Mouse (Mus musculus) limb, embryonic 11.5 days (tissue): ENCODE data around the gene Usp51. TPM values are rescaled to one million over a fixed set of nuclear protein-coding genes. Genes with fewer than 3 reads are reported as not detected.
"Not testable (repeated sequence)": the region's sequence is repeated elsewhere in the genome, so short reads cannot be mapped to it uniquely, and the experiment has no call there.

Experiments used
- ATAC-seq: fragments of 200-750 bp; cut with Nextera tagmentation; 2 replicates; pipeline ENCODE4 v1.8.0; 2017; ENCODE audit warnings: low read depth; ENCODE audit not compliant: insufficient number of reproducible peaks, low FRiP score, low TSS enrichment
- DNase-seq: peaks from one replicate; pipeline ENCODE4 v3.0.0-alpha.2; 2015; ENCODE audit warnings: low spot score
- H3K27ac ChIP-seq: fragments of 300-500 bp; sonication (generic); replicated peaks from 2 replicates; pipeline ENCODE4 v1.5.1; 2014; ENCODE audit warnings: low read depth, mild to moderate bottlenecking, low read length
- H3K27me3 ChIP-seq: fragments of 300-500 bp; sonication (generic); 2 replicates; pipeline ENCODE4 v1.6.1; 2014; ENCODE audit warnings: mild to moderate bottlenecking, low read length, mixed read lengths; ENCODE audit not compliant: control insufficient read depth, insufficient read depth
- H3K36me3 ChIP-seq: fragments of 300-500 bp; sonication (generic); 2 replicates; pipeline ENCODE4 v1.6.1; 2014; ENCODE audit warnings: mild to moderate bottlenecking, low read length, moderate library complexity, mixed read lengths; ENCODE audit not compliant: control insufficient read depth, insufficient read depth
- H3K4me1 ChIP-seq: fragments of 300-500 bp; sonication (generic); 2 replicates; pipeline ENCODE4 v1.6.1; 2014; ENCODE audit warnings: low read length, mixed read lengths; ENCODE audit not compliant: control insufficient read depth, insufficient read depth
- H3K4me2 ChIP-seq: fragments of 300-500 bp; sonication (generic); 2 replicates; pipeline ENCODE4 v1.6.1; 2014; ENCODE audit warnings: low read depth, mild to moderate bottlenecking, moderate library complexity; ENCODE audit not compliant: severe bottlenecking
- H3K4me3 ChIP-seq: fragments of 300-500 bp; sonication (generic); 2 replicates; pipeline ENCODE4 v1.5.1; 2014; ENCODE audit warnings: low read depth, low read length
- H3K9ac ChIP-seq: fragments of 300-500 bp; sonication (generic); 2 replicates; pipeline ENCODE4 v1.6.1; 2014; ENCODE audit warnings: mild to moderate bottlenecking, low read length
- H3K9me3 ChIP-seq: fragments of 300-500 bp; sonication (generic); 2 replicates; pipeline ENCODE4 v1.6.1; 2016; ENCODE audit warnings: low read length; ENCODE audit not compliant: control insufficient read depth
- WGBS: fragments of 180-500 bp; shearing (Covaris S2); extraction: QIAGEN DNeasy Blood & Tissue Kit; methylation state at CpG from one replicate; pipeline ENCODE4 v1.1.7; 2014; 5-methylcytosine and 5-hydroxymethylcytosine counted together
- polyA plus RNA-seq: library from polyadenylated mRNA; unstranded; fragments of >200 nt; fragmentation: Nextera tagmentation; extraction: Ambion mirVana; gene quantifications from 2 replicates; pipeline ENCODE4 v1.2.1, GENCODE M21; 2014

Usp51 gene
- 1.6 and 1.9 TPM in 2 replicates for polyA plus RNA-seq

GRCm38 (mm10) chrX:153006387-153006841 is at the start of gene Usp51:
Gene Usp51, plus strand, starts transcription at chrX:153006469.
- Histone ChIP-seq H3K4me3 (peak within 1 kb of the TSS; percentile 50), H3K4me2 (peak within 1 kb of the TSS; percentile 55), H3K27me3 (0 out of 2 replicates have a peak, but pooled peaks cover 2% of the 10 kb centered on the region), H3K36me3 (no peaks in the 10 kb centered on the region), H3K9ac (peak within 1 kb of the TSS; percentile 58), H3K4me1 (no peaks in the 10 kb centered on the region), H3K9me3 (no peaks in the 10 kb centered on the region), H3K27ac (0 out of 2 replicates have a peak within 1 kb of the TSS, but pooled peaks have one; percentile 42)
- 14% methylated on average over 23 of the region's 23 CpGs for WGBS
- DNase-seq (peak; percentile 53), ATAC-seq (peak; percentile 64)

- ATAC-seq (no peak), DNase-seq (no peak)
- WGBS: 83% methylated on average over 6 of the region's 6 CpGs
- Histone ChIP-seq H3K36me3 (no peaks in the 10 kb centered on the region), H3K4me2 (no peak overlapping the region), H3K4me3 (no peak overlapping the region), H3K9me3 (no peaks in the 10 kb centered on the region), H3K27me3 (no peaks in the 10 kb centered on the region), H3K27ac (no peak overlapping the region), H3K9ac (no peak overlapping the region), H3K4me1 (no peaks in the 10 kb centered on the region)
These were observed 36.7 kb upstream of the Usp51 start for GRCm38 (mm10) chrX:152969606-152970005.

DNA sequence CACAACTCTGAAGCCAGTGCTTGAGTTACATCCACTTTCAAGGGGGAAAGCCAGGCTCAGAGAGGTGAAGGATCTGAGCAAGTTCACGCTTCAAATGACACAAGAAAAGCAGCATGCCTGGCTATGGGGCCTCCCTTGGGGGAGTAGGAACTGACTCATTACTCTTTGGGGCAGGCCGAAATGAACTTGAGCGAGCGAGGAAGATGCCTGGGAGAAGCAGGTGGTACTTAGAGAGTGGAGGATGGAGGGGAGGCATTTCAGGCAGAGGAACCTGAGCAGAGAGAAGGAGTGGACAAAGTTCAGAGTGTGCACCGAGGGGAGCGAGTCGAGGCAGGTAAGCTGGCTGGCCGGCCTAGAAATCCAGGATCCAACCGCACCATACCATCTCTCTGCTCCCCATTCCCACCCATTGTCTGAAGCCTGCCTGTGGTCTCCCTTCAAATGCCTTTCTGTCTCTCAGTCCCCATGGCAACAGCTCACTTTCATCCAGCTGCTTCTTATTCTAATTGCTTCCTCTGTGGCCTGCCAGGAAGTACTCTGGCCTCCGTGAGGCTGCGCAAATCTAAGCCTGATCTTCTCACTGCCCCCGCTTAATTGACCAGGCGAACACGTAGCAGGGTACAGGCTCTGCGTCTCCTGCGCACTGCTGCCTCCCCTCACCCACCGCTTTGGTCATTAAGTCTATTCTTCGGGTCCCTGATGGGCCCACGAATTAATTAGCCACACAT is 32.6 kb upstream of the Usp51 start:
- H3K9me3 ChIP-seq, H3K9ac ChIP-seq, H3K27me3 ChIP-seq, H3K36me3 ChIP-seq, H3K27ac ChIP-seq, H3K4me3 ChIP-seq, H3K4me1 ChIP-seq, DNase-seq, H3K4me2 ChIP-seq: not testable (repeated sequence)
- ATAC-seq: peak; percentile 91
- 24% methylated on average over 5 of the region's 19 CpGs for WGBS

GRCm38 (mm10) chrX:152974204-152974661 is 32.0 kb upstream of the Usp51 start:
- WGBS: 23% methylated on average over 6 of the region's 10 CpGs
- H3K27me3 ChIP-seq: 0 out of 2 replicates have a peak, but pooled peaks cover 2% of the 10 kb centered on the region
- no peaks in the 10 kb centered on the region for H3K4me1 ChIP-seq
- DNase-seq: peak; percentile 36
- H3K9me3 ChIP-seq: no peaks in the 10 kb centered on the region
- no peak overlapping the region for H3K4me3 ChIP-seq
- no peaks in the 10 kb centered on the region for H3K36me3 ChIP-seq
- H3K4me2 ChIP-seq: no peak overlapping the region
- no peak overlapping the region for H3K27ac ChIP-seq
- H3K9ac ChIP-seq: no peak overlapping the region
- peak; percentile 77 for ATAC-seq

GRCm38 (mm10) chrX:152976538-152976937 is 29.7 kb upstream of the Usp51 start:
- H3K4me3 ChIP-seq: no peak overlapping the region
- ATAC-seq (no peak), DNase-seq (no peak)
- H3K4me2 ChIP-seq: no peak overlapping the region
- no peak overlapping the region for H3K27ac ChIP-seq
- WGBS: 94% methylated on average over 6 of the region's 6 CpGs
- no peaks in the 10 kb centered on the region for H3K36me3 ChIP-seq
- no peak overlapping the region for H3K9ac ChIP-seq
- H3K27me3 ChIP-seq: 0 out of 2 replicates have a peak, but pooled peaks cover 2% of the 10 kb centered on the region
- no peaks in the 10 kb centered on the region for H3K4me1 ChIP-seq
- no peaks in the 10 kb centered on the region for H3K9me3 ChIP-seq

- Histone ChIP-seq H3K9ac (no peak overlapping the region), H3K27me3 (no peaks in the 10 kb centered on the region), H3K4me1 (no peaks in the 10 kb centered on the region), H3K27ac (no peak overlapping the region), H3K36me3 (no peaks in the 10 kb centered on the region), H3K4me3 (no peak overlapping the region), H3K9me3 (no peaks in the 10 kb centered on the region), H3K4me2 (no peak overlapping the region)
- ATAC-seq: no peak
- DNase-seq: no peak
- 73% methylated on average over 2 of the region's 2 CpGs for WGBS
These were observed 21.3 kb upstream of the Usp51 start for GRCm38 (mm10) chrX:152985009-152985408.

DNA sequence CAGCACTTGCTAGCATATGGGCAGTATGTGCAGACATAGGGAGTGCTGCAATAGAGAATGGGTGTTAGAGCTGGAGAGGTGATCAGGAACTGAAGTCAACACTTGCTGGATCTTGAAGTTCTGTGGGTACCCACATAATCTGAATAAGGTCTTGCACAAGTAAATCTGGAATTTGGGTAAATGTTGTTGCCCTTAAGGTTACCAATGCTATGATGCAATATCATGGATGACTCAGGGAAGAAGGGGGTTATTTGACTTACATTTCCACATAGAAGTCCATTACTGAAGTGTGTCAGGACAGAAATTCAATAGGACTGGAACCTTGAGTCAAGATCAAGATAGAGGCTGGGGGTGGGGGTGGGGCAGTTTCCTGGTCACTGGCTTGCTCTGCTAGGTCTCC is 16.4 kb upstream of the Usp51 start:
- H3K27ac ChIP-seq, H3K4me2 ChIP-seq, H3K27me3 ChIP-seq, ATAC-seq, H3K36me3 ChIP-seq, H3K4me1 ChIP-seq, H3K9me3 ChIP-seq, DNase-seq, H3K9ac ChIP-seq, H3K4me3 ChIP-seq: not testable (repeated sequence)

- ATAC-seq, DNase-seq, H3K4me2 ChIP-seq, H3K27ac ChIP-seq, H3K27me3 ChIP-seq, H3K9ac ChIP-seq, H3K4me1 ChIP-seq, H3K36me3 ChIP-seq, H3K9me3 ChIP-seq, H3K4me3 ChIP-seq: not testable (repeated sequence)
- WGBS: no CpG with 5 or more reads among the region's 3 CpGs
These were observed 10.2 kb upstream of the Usp51 start for GRCm38 (mm10) chrX:152996105-152996504.
